Mouse (Mus musculus) lung, postnatal 0 days (tissue): ENCODE results near the gene Gabrr2.

Experiments
- CTCF ChIP-seq: IDR thresholded peaks from 2 replicates; pipeline ENCODE4 v1.5.1; 2016; ENCODE audit warnings: antibody characterized with exemption, mild to moderate bottlenecking
- EP300 ChIP-seq: IDR thresholded peaks from 2 replicates; pipeline ENCODE4 v1.6.1; 2016; ENCODE audit warnings: antibody characterized with exemption, mild to moderate bottlenecking, control low read depth

GRCm38 (mm10) chr4:33064986-33065385 is 2.2 kb downstream of the Gabrr2 start:
- TF ChIP-seq CTCF (no peak), EP300 (no peak)
